Mouse (Mus musculus) embryo, embryonic 9.5 days (tissue): Measurements from ENCODE around the gene Anapc1.
"Not testable (repeated sequence)": the region's sequence is repeated elsewhere in the genome, so short reads cannot be mapped to it uniquely, and the experiment has no call there.

ENCODE experiments used
- DNase-seq: peaks from one replicate; pipeline ENCODE4 v3.0.0-alpha.2; 2017; ENCODE audit errors: extremely low spot score

Anapc1 gene

GRCm38 (mm10) chr2:128697047-128697446 is 9.9 kb upstream of the Anapc1 start:
- no peak for DNase-seq

GRCm38 (mm10) chr2:128696426-128696825 is 9.2 kb upstream of the Anapc1 start:
- no peak for DNase-seq

GRCm38 (mm10) chr2:128694548-128694947 is 7.4 kb upstream of the Anapc1 start:
- DNase-seq: no peak

GRCm38 (mm10) chr2:128693828-128694227 is 6.6 kb upstream of the Anapc1 start:
- not testable (repeated sequence) for DNase-seq

- DNase-seq: no peak
Measured at GRCm38 (mm10) chr2:128693236-128693635, 6.0 kb upstream of the Anapc1 start.

- DNase-seq: no peak
Measured at GRCm38 (mm10) chr2:128692771-128693170, 5.6 kb upstream of the Anapc1 start.

GRCm38 (mm10) chr2:128692336-128692735 is 5.1 kb upstream of the Anapc1 start:
- no peak for DNase-seq

GRCm38 (mm10) chr2:128687558-128688120 is 448 bp upstream of the Anapc1 start:
- DNase-seq: peak; percentile 8

- DNase-seq: no peak
Measured at GRCm38 (mm10) chr2:128680661-128681060, 6.5 kb downstream of the Anapc1 start.

- DNase-seq: no peak
Measured at GRCm38 (mm10) chr2:128620578-128620977, 66.6 kb downstream of the Anapc1 start.

GRCm38 (mm10) chr2:128615366-128615765 is 71.8 kb downstream of the Anapc1 start:
- DNase-seq: no peak

- DNase-seq: no peak
Measured at GRCm38 (mm10) chr2:128613365-128613764, 73.8 kb downstream of the Anapc1 start.

- DNase-seq: no peak
Measured at GRCm38 (mm10) chr2:128612275-128612674, 74.9 kb downstream of the Anapc1 start.

GRCm38 (mm10) chr2:128611178-128611577 is 76.0 kb downstream of the Anapc1 start:
- no peak for DNase-seq

- DNase-seq: no peak
Measured at GRCm38 (mm10) chr2:128609286-128609685, 77.9 kb downstream of the Anapc1 start.

GRCm38 (mm10) chr2:128601534-128601933 is 85.7 kb downstream of the Anapc1 start:
- no peak for DNase-seq

GRCm38 (mm10) chr2:128592301-128592700 is 94.9 kb downstream of the Anapc1 start:
- no peak for DNase-seq

GRCm38 (mm10) chr2:128590909-128591308 is 96.3 kb downstream of the Anapc1 start, which contains the start of gene Spdye4c:
TSS of gene Spdye4c (plus strand) at chr2:128591209.
- DNase-seq: no peak

- DNase-seq: no peak
Measured at GRCm38 (mm10) chr2:128582881-128583280, 104.3 kb downstream of the Anapc1 start.

GRCm38 (mm10) chr2:128572726-128573624 is 114.2 kb downstream of the Anapc1 start:
- DNase-seq: peak; percentile 79

- DNase-seq: no peak
Measured at GRCm38 (mm10) chr2:128571001-128571400, 116.2 kb downstream of the Anapc1 start.

- no peak for DNase-seq
Measured at GRCm38 (mm10) chr2:128568490-128568889, 118.7 kb downstream of the Anapc1 start.

GRCm38 (mm10) chr2:128568018-128568417 is 119.2 kb downstream of the Anapc1 start:
- no peak for DNase-seq
